Mouse (Mus musculus) neural tube, embryonic 10.5 days (tissue): Measurements from ENCODE around the gene Foxe3.

ENCODE experiments used
- DNase-seq: peaks from one replicate; pipeline ENCODE4 v3.0.0-alpha.2; 2017; ENCODE audit warnings: low spot score; ENCODE audit errors: extremely low spot score

Gene Foxe3

DNA sequence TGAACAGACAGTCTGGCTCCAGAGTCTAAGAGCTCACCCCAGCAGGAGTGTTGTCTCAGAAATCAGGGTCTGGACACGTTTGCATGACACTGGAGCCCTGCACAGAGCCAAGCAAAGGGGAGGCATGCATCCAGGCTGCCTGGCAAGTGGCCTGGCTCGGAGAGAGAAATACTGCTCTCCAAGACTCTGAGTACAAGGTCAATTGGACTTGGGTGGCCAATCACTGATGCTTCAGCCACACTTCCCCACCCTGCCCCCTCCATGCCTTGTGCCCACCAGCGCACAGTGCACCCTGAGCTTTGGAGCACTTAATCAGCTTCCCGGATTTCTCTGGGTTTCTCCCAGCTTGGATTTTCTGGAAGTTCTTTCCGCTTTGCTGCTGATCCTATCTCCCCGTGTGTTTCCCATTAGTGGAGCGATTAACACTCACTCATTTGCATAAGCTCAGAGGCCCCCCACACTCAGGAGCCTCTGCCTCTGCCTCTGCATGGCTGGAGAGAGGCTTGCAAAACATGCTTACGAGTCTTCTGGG lies 49.3 kb downstream of the Foxe3 start:
- no peak for DNase-seq
